Mouse (Mus musculus) liver, embryonic 14.5 days (tissue): ENCODE data around the gene Mfsd2a.

Source experiments
- CTCF ChIP-seq: IDR thresholded peaks from 2 replicates; pipeline ENCODE4 v1.5.1; 2016; ENCODE audit warnings: antibody characterized with exemption, low read depth, control low read depth
- EP300 ChIP-seq: IDR thresholded peaks from 2 replicates; pipeline ENCODE4 v1.6.1; 2016; ENCODE audit warnings: antibody characterized with exemption, low read depth

- TF ChIP-seq CTCF (no peak), EP300 (no peak)
These were observed 19.7 kb upstream of the Mfsd2a start for GRCm38 (mm10) chr4:122980684-122981083.
